Mouse (Mus musculus) neural tube, embryonic 13.5 days (tissue): ENCODE measurements around the gene Cops4. TPM values are rescaled to one million over a fixed set of nuclear protein-coding genes. Genes with fewer than 3 reads are reported as not detected.

ENCODE experiments used
- ATAC-seq: fragments of 200-750 bp; cut with Nextera tagmentation; 2 replicates; pipeline ENCODE4 v1.8.0; 2017; ENCODE audit warnings: low read depth, mild to moderate bottlenecking, moderate TSS enrichment, moderate library complexity
- H3K27ac ChIP-seq: fragments of 300-500 bp; sonication (generic); replicated peaks from 2 replicates; pipeline ENCODE4 v1.5.1; 2015; ENCODE audit warnings: moderate library complexity, mild to moderate bottlenecking, inconsistent platforms
- H3K27me3 ChIP-seq: fragments of 300-500 bp; sonication (generic); 2 replicates; pipeline ENCODE4 v1.6.1; 2015; ENCODE audit warnings: mild to moderate bottlenecking, inconsistent platforms
- H3K36me3 ChIP-seq: fragments of 300-500 bp; sonication (generic); 2 replicates; pipeline ENCODE4 v1.6.1; 2015; ENCODE audit warnings: mild to moderate bottlenecking, inconsistent platforms
- H3K4me1 ChIP-seq: fragments of 300-500 bp; sonication (generic); replicated peaks from 2 replicates; pipeline ENCODE4 v1.6.1; 2015; ENCODE audit warnings: inconsistent platforms
- H3K4me2 ChIP-seq: fragments of 300-500 bp; sonication (generic); 2 replicates; pipeline ENCODE4 v1.6.1; 2015; ENCODE audit warnings: inconsistent platforms, mild to moderate bottlenecking, moderate library complexity
- H3K4me3 ChIP-seq: fragments of 300-500 bp; sonication (generic); 2 replicates; pipeline ENCODE4 v1.5.1; 2015; ENCODE audit warnings: mild to moderate bottlenecking, inconsistent platforms
- H3K9ac ChIP-seq: fragments of 300-500 bp; sonication (generic); 2 replicates; pipeline ENCODE4 v1.6.1; 2015; ENCODE audit warnings: moderate library complexity, mild to moderate bottlenecking, inconsistent platforms
- H3K9me3 ChIP-seq: fragments of 300-500 bp; sonication (generic); 2 replicates; pipeline ENCODE4 v1.6.1; 2016; ENCODE audit warnings: inconsistent platforms
- WGBS: fragments of 180-500 bp; shearing (Covaris S2); methylation state at CpG from one replicate; pipeline ENCODE4 v1.1.7; 2015; 5-methylcytosine and 5-hydroxymethylcytosine counted together
- polyA plus RNA-seq: library from polyadenylated mRNA; unstranded; fragments of >200 nt; fragmentation: Nextera tagmentation; extraction: Ambion mirVana; gene quantifications from 2 replicates; pipeline ENCODE4 v1.2.1, GENCODE M21; 2015

Cops4 gene
- polyA plus RNA-seq, 1 experiment from 2014 or later, result 195 TPM

DNA sequence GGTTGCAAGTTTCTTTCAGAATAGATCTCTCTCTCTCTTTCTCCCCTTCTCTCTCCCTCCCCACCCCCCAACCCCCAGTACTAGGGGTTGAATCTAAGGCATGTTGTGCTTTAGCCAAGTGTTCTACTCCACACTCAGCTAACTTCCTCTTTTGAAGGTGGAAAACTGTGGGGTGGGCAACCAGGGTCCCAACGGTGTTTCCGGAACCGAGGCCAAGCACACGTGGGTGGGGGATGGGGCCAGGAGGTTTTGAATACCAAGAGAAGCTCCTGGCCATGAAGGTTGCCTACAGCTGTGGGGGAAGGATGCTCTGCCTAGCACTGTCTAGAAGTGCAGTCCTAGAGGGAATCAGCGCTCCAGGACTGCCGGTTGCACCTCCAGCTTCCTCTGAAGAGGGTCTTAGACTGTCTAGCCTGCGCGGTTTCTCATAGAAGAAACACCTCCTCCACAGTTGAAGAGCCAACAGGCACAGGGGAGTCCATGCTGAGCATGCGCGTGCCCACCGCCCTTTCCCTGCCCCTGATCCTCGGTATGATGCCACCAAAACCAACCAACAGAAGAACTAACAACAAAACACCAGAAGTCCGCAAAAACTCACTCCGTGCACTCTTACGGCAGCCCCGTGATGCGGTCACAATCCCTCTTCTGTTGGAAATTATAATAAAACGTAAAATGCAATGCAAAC lies 51.3 kb downstream of the Cops4 start:
- Histone ChIP-seq H3K4me2 (no peak overlapping the region), H3K27me3 (no peaks in the 10 kb centered on the region), H3K4me3 (no peak overlapping the region), H3K9ac (no peak overlapping the region), H3K36me3 (no peaks in the 10 kb centered on the region), H3K27ac (no peak overlapping the region), H3K4me1 (no peaks in the 10 kb centered on the region), H3K9me3 (no peaks in the 10 kb centered on the region)
- 78% methylated on average over 18 of the region's 18 CpGs for WGBS
- ATAC-seq, result no peak

DNA sequence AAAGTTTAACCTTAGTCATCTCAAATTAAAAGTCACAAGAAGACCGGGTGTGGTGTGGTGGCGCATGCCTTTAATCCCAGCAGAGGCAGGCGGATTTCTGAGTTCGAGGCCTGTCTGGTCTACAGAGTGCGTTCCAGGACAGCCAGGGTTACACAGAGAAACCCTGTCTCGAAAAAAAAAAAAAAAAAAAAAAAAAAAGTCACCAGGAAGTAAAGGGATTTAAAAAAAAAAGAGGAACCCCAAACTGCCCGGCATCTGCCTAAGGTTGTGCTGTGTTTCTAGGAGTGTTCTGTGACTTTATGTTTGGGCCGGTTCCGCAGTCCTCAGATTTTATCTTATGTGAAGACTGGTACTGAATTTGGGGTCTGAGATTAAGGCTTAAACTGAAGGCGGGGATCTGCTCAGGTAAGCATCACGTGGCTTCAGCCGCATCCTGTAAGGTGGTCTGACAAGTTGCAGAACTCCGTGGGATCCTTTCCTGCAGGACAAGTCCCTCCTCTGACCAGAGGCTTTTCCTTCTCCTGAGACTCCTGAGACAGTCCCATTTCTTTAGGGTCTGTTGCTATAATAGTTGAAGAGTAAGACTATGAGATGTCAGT lies 52.0 kb downstream of the Cops4 start:
- ATAC-seq, result no peak
- no peaks in the 10 kb centered on the region for H3K9me3 ChIP-seq
- no peak overlapping the region for H3K9ac ChIP-seq
- H3K27ac ChIP-seq, result no peak overlapping the region
- no peak overlapping the region for H3K4me2 ChIP-seq
- H3K27me3 ChIP-seq, result no peaks in the 10 kb centered on the region
- no peaks in the 10 kb centered on the region for H3K4me1 ChIP-seq
- no peak overlapping the region for H3K4me3 ChIP-seq
- 77% methylated on average over 13 of the region's 13 CpGs for WGBS
- no peaks in the 10 kb centered on the region for H3K36me3 ChIP-seq

DNA sequence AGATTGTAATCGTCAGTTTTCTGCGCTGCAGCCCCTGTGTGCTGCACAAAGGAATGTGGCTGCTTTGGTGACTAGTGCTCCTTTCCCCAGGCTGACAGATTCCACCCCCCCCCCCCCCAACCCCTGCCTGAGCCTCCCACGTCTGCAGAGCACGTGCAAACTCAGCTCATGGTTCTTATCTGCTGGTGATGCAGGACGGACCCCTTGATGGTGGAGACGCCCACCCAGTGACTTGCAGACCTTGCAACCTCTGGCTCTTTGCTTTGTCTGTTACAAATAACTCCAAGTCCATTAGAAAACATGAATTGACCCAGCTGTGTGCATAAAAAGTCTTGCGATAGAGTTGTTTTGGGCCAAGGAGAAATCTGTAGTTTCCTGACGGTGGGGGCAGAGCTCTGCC lies 52.6 kb downstream of the Cops4 start:
- no peak overlapping the region for H3K27ac ChIP-seq
- H3K27me3 ChIP-seq, result no peaks in the 10 kb centered on the region
- no peak for ATAC-seq
- H3K4me2 ChIP-seq, result no peak overlapping the region
- no peaks in the 10 kb centered on the region for H3K4me1 ChIP-seq
- H3K4me3 ChIP-seq, result no peak overlapping the region
- H3K36me3 ChIP-seq, result no peaks in the 10 kb centered on the region
- no peak overlapping the region for H3K9ac ChIP-seq
- no peaks in the 10 kb centered on the region for H3K9me3 ChIP-seq
- 48% methylated on average over 8 of the region's 8 CpGs for WGBS

DNA sequence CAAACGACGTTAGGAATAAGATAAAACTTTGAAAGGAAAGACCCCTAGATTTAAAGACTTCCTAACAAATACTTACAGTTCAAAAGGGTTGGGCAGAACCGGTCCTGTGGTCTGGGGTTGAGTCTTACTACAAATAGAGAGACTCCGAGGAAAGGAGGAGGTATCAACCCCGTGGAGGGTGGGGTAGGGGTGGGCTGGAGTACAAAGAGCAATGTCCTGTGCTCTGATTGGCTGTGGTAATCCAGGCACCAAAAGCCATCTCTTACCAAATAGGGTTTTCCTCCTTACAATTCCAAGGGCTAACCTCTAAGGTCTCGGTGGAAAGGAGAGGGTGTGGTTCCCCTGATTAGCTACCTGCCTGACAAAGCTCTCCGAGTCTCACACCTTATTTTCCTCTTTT lies 54.0 kb downstream of the Cops4 start, which contains the start of gene Plac8:
Gene Plac8, minus strand, starts transcription at position 177 of the 400 bp plus-strand sequence.
- no peaks in the 10 kb centered on the region for H3K27me3 ChIP-seq
- no peak within 1 kb of the TSS for H3K4me2 ChIP-seq

DNA sequence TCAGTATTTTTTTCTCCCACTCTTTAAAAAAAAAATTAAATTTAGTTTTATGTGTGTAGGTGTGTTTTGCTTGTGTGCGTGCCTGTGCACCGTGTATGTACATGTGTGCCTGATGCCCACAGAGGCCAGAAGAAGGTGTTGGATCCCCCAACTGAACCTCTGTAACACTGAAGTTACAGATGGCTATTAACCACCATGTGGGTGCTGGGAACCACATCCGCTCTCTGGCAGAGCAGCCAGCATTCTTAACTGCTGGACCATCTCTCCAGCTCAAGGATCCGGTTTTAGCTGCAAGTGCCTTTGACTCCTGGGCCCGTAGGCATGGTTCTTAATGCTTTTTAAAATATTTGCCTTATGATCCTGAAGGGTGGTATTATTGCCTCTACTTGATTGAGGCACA lies 55.1 kb downstream of the Cops4 start:
- no peak for ATAC-seq
- Histone ChIP-seq H3K27me3 (no peaks in the 10 kb centered on the region), H3K4me1 (no peaks in the 10 kb centered on the region), H3K9ac (no peak overlapping the region), H3K4me2 (no peak overlapping the region), H3K36me3 (no peaks in the 10 kb centered on the region), H3K4me3 (no peak overlapping the region), H3K9me3 (no peaks in the 10 kb centered on the region), H3K27ac (no peak overlapping the region)
- 96% methylated on average over 5 of the region's 5 CpGs for WGBS

More for the DNA sequence above, 54.0 kb downstream of the Cops4 start, which contains the start of gene Plac8:
- H3K9me3 ChIP-seq, result no peaks in the 10 kb centered on the region
- 38% methylated on average over 7 of the region's 7 CpGs for WGBS
- ATAC-seq, result no peak
- H3K4me3 ChIP-seq, result no peak within 1 kb of the TSS
- no peaks in the 10 kb centered on the region for H3K36me3 ChIP-seq
- H3K4me1 ChIP-seq, result no peaks in the 10 kb centered on the region
- H3K9ac ChIP-seq, result no peak within 1 kb of the TSS
- no peak within 1 kb of the TSS for H3K27ac ChIP-seq

DNA sequence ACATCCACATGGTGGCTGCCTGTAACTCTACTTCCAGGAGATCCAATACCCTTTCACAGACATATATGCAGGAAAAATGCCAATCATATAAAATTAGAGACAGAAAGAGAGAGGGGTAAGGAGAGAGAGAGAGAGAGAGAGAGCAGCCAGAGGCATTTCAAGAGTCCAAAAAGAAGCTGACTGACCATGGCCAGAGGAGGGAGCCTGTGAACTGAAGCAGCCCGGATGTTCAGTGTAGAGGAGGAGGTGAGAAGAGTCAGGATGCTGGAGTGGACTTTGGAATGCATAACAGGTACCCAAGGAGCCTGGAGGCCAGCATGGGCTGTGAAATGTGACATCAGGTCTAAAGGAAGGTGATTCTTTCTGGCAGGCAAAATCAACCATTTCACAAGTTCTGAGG lies 56.7 kb downstream of the Cops4 start:
- H3K27me3 ChIP-seq, result no peaks in the 10 kb centered on the region
- no peak overlapping the region for H3K27ac ChIP-seq
- H3K4me1 ChIP-seq, result no peaks in the 10 kb centered on the region
- no peak overlapping the region for H3K4me2 ChIP-seq
- H3K9me3 ChIP-seq, result no peaks in the 10 kb centered on the region
- no peak overlapping the region for H3K4me3 ChIP-seq
- H3K36me3 ChIP-seq, result no peaks in the 10 kb centered on the region
- ATAC-seq, result no peak
- H3K9ac ChIP-seq, result no peak overlapping the region
- 64% methylated on average over 1 of the region's 1 CpGs for WGBS

DNA sequence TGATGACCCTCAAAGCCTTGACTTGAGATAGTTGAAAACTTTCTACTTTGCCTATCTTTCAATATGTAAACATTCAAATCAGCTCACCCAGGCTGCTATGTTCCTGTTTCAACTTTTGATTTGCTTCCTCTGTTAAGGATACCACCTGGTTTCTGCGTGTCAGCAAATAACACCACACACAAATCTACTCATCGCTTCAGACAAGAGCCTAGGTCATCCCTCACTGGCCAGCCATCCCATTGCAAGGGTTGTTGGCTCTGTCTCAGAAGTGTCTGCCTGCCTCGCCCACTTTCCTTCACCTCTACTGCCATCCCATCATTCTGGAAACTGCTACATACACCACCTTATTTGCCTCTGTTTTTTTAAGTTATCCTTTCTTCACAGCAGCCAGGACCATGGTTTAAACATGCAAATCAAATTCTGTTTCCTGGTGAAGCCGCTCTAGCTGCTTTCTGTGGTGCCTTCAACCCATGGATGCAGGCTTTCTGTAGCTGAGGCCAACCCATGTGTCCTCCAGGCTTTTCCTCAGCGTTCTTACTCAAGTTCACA lies 60.8 kb downstream of the Cops4 start:
- WGBS, result 85% methylated on average over 5 of the region's 5 CpGs
- Histone ChIP-seq H3K9ac (no peak overlapping the region), H3K4me2 (no peak overlapping the region), H3K9me3 (no peaks in the 10 kb centered on the region), H3K27me3 (no peaks in the 10 kb centered on the region), H3K36me3 (no peaks in the 10 kb centered on the region), H3K27ac (no peak overlapping the region), H3K4me3 (no peak overlapping the region), H3K4me1 (no peaks in the 10 kb centered on the region)
- no peak for ATAC-seq

DNA sequence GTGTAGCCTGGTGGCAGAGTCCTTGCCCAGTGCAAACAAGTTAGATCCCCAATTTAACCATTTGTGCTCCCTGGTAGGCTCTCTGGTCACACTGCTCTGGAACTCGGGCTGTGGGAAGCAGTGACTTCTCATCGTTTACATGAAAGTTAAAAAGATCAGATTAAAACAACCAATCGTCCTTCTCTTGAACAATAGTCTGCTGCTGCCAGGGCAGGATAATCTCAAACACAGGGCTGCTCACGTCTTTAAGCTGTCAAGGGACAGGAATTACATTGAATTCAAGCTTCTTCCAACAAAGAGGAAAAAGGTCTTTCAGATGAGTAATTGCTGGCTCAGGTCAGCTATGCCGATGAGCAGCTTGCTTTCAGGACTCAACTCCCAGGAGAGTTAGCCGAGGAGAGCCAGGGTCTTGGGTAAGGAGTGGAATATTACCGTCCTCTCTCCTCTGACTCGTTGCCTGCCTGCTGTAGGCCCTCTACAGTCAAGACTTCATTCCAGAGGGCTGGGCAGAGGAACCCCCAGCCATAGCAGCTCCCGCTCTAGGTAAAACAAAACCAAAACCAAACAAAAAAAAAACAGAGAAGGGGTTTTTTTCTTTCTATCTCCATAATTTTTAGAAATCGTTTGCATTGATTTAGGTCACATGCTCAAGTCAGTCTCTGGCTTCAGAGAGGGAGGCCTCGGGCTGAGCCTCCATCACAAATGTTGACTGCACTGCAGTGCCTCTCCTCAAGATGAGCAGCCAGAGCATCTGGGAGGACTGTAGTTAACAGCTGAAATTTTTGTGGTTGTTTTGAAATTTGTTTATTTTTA lies 63.7 kb downstream of the Cops4 start:
- no peak for ATAC-seq
- H3K4me1 ChIP-seq, result no peaks in the 10 kb centered on the region
- no peaks in the 10 kb centered on the region for H3K27me3 ChIP-seq
- H3K9me3 ChIP-seq, result no peaks in the 10 kb centered on the region
- H3K9ac ChIP-seq, result no peak overlapping the region
- H3K4me3 ChIP-seq, result no peak overlapping the region
- no peaks in the 10 kb centered on the region for H3K36me3 ChIP-seq
- no peak overlapping the region for H3K4me2 ChIP-seq
- WGBS, result 70% methylated on average over 11 of the region's 11 CpGs
- no peak overlapping the region for H3K27ac ChIP-seq

DNA sequence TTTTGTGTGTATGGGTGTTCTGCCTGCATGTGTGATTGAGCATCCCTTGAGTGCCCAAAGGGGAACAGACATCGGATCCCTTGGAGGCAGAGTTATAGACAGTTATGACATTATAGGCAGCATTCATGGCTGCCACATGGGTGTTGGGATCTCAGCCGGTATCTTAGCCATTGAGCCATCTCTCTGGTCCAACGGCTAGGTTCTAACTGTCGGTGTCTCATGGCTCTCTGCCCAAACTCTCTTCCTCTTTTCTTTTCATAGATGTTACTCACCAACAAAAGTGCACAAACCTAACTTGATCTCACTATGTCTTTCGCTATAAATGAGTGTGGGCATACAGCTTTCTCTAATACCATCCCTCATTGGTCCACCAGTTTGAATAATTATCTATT lies 64.3 kb downstream of the Cops4 start:
- no peaks in the 10 kb centered on the region for H3K4me1 ChIP-seq
- H3K27me3 ChIP-seq, result no peaks in the 10 kb centered on the region
- no peak overlapping the region for H3K4me2 ChIP-seq
- H3K27ac ChIP-seq, result no peak overlapping the region
- H3K9ac ChIP-seq, result no peak overlapping the region
- H3K4me3 ChIP-seq, result no peak overlapping the region
- WGBS, result 93% methylated on average over 5 of the region's 5 CpGs
- H3K36me3 ChIP-seq, result no peaks in the 10 kb centered on the region
- ATAC-seq, result no peak
- no peaks in the 10 kb centered on the region for H3K9me3 ChIP-seq

DNA sequence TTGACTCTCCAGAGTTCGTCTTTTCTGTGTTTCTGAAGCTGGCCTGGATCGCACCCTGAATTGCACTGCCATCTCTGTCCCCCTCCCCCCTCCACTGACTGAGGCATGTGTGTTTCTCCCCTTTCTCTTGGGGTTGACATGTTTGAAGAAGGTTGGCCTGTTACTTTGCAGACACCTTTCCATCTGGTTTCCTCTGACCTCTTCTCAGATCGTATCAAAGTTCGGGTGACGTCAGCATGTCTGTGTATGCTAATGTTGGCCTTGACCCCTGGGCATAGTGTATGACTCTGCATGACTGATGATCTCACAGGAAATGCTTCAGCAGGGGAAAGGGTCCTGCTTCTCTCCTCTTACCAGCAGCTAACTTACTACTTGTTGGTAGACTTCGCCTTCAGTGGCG lies 65.0 kb downstream of the Cops4 start:
- H3K4me1 ChIP-seq, result no peaks in the 10 kb centered on the region
- H3K9ac ChIP-seq, result no peak overlapping the region
- H3K4me3 ChIP-seq, result no peak overlapping the region
- no peak for ATAC-seq
- no peaks in the 10 kb centered on the region for H3K27me3 ChIP-seq
- no peaks in the 10 kb centered on the region for H3K36me3 ChIP-seq
- 90% methylated on average over 7 of the region's 7 CpGs for WGBS
- H3K27ac ChIP-seq, result no peak overlapping the region
- H3K9me3 ChIP-seq, result no peaks in the 10 kb centered on the region
- no peak overlapping the region for H3K4me2 ChIP-seq

DNA sequence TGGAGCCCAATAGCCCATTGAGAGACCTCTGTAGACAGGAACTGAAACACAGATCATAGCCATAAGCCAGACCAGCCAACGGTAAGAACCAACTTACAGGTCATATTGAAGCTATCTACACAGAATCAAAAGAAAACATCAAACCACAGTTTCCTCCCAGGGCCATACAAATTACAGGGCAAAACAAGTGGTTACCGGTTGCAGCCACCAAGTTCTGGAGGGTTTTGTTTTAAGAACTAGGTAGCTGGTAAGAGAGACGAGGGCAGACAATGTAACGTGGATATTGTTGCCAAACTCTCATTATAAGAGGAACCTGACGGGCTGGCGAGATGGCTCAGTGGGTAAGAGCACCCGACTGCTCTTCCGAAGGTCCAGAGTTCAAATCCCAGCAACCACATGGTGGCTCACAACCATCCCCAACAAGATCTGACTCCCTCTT lies 67.1 kb downstream of the Cops4 start:
- Histone ChIP-seq H3K27me3 (no peaks in the 10 kb centered on the region), H3K9ac (no peak overlapping the region), H3K36me3 (no peaks in the 10 kb centered on the region), H3K27ac (no peak overlapping the region), H3K4me1 (no peaks in the 10 kb centered on the region), H3K4me2 (no peak overlapping the region), H3K4me3 (no peak overlapping the region), H3K9me3 (no peaks in the 10 kb centered on the region)
- no peak for ATAC-seq
- 93% methylated on average over 8 of the region's 8 CpGs for WGBS

DNA sequence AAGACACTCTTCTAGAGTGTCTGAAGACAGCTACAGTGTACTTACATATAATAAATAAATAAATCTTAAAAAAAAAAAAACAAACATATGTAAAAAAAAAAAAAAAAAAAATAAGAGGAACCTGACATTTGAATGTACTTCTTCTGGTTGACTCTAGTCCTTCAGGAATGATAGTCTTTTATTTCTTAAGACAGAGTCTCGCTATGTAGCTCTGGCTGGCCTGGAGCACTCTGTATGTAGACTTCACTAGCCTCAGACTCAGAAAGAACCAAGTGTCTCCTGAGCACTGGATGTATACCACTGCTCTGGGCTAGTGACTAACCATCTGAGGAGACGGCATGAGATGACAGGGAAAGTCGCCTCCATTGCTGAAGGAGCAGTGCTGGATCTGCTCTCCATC lies 67.5 kb downstream of the Cops4 start:
- Histone ChIP-seq H3K4me1 (no peaks in the 10 kb centered on the region), H3K27me3 (no peaks in the 10 kb centered on the region)
- WGBS, result 92% methylated on average over 3 of the region's 3 CpGs

More for the DNA sequence above, 67.5 kb downstream of the Cops4 start:
- no peak overlapping the region for H3K27ac ChIP-seq
- no peaks in the 10 kb centered on the region for H3K9me3 ChIP-seq
- H3K9ac ChIP-seq, result no peak overlapping the region
- H3K4me2 ChIP-seq, result no peak overlapping the region
- no peak overlapping the region for H3K4me3 ChIP-seq
- no peak for ATAC-seq
- H3K36me3 ChIP-seq, result no peaks in the 10 kb centered on the region
